Mouse (Mus musculus) ovary, adult 18-20 months (tissue): Measurements from ENCODE around the gene Fgf15.

Source experiments
- DNase-seq: peaks from one replicate; pipeline ENCODE4 v3.0.0; 2022; ENCODE audit warnings: low spot score, mixed read lengths

Gene Fgf15

DNA sequence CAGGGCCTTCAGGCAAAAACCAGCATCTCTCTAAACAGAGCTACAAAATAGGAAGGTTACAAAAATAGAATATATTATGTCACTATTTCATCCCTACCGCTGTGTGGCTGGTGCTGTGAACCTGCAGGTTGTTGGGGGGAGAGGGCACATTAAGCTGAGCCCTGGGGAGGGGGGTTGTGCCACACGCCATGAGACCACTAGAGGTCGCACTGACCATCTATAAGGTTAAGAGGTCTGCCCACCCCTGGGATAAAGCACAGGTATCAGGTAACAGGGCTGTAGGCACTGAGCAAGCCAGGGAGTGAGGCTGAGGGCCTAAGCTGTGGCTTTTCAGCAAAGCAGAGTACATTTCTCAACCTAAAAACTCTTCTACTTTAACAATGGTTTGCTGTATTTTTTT lies 35.4 kb downstream of the Fgf15 start:
- DNase-seq = no peak

DNA sequence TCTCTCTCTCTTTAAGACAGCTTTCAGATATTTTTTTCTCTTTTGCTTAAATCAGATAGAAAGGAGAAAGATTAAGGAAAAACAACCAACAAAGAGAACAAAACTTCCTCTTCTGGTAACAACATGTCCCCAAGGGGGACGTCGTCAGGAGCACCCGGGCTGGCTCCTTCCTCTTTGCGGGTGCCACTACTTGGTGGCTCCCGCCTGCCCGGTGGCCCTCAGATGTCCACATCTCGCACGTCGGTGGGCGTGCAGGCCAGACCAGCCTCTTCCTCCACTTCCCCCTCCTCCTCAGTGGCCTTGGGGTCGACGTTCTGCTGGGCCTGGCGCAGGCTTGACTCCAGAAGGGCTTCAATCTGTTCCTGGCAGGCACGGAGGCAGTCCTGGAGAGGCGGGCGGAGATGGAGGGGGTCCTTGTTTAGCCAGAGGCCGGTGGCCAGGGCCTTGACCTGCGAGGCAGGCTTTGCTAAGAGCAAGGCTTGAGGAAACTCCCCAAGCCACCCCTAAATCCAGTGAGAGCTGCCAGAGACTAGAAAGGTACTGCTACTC lies 36.1 kb downstream of the Fgf15 start:
- no peak for DNase-seq

DNA sequence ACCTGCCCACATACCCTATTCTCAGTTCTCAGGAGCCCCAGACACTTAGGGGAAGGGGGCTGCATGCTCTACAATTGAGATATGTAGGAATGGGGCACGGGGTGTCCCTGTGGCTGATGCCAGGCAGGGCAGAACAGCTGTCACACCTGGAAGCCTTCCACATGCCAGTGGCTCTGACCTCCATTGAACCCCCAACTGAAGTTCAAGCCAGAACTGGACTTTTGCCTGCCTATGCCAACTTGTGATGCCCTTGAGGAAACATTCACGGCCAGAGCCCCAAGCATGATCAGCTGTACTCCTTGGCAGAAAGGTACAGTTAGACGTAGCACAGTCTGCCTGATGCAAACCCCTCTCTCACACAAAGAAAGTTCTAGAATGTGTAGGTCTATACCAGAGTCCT lies 37.0 kb downstream of the Fgf15 start:
- DNase-seq = no peak

DNA sequence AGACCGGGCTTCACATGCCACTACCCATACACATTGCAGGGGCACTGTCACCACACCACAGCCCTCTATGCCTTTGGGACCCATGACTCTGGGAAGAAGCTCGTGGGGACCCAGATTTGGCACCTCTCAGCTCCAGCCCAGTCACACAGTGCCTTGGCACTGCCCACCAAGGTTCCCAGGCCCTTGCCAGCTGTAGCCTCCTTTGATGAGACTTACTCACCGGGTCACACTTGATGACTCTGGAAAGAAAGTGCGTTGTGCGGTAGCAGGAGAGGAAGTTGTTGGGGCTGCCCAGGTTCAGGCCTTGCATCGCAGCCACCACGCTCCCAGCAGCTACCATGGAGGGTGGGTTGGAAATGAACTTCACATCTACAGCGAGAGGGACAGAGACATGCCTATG lies 37.5 kb downstream of the Fgf15 start:
- DNase-seq = no peak

DNA sequence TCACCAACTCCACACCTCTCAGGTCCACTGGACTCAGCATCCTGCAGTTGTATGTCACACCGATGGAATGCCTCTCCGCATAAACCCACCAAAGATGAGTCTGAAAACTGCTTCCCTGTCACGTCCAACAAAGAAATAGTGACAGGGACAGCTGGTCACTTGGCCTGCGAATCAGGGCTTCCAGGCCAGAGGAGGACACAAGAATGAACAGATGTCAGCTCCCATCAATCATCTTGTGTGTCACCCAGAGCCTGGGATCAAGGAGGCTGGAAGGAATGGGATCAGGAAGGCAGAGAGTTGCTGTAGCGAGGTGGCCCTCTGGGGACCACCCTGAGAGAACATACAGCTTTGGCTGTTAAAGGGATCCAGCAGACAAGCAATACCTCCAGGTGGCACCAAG lies 38.6 kb downstream of the Fgf15 start:
- no peak for DNase-seq

DNA sequence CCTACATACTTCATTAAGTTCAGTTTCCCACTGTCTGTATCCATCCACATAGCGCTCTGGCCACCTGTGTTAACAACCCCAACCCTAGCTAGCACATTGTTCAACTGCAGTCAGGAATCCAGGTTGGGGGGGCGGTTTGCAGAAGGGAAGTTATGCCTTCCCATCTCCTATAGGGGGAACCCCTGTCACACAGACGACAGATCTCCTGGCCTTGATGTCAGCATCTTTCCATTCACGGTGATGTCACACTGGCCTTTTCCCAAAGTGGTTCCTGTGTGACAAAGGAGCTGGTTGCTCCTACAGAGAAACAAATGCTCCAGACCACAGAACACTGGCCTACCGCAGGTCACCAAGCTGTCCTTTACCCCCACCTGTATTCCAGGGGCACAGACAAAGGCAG lies 39.2 kb downstream of the Fgf15 start:
- DNase-seq = no peak

DNA sequence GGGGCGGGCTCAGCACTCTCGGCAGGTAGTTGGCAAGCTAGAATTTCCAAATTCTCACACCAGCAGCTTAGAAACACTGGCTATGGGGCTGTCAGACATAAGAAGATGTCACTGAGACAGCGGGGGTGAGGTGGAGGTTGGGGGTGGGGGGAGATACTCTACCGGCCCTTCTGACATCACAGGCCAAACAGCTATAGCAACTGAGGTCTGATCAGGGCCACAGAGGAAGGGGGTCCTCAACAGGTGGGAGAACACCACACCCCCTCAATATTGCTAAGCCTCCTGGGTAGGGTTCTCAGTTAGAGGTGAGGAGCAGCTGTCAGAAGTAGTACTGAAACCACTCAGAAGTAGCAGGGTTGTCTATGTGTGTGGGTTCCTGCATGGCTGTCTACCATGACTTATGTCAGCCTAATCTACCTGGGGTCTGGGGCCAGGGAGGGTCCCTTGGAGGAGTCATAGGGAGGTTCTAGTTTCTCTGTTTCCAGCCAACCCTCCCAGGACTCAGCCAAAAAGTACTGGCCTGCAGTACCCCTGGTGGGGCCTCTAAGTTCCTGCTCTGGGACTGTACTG lies 40.1 kb downstream of the Fgf15 start:
- DNase-seq = no peak

DNA sequence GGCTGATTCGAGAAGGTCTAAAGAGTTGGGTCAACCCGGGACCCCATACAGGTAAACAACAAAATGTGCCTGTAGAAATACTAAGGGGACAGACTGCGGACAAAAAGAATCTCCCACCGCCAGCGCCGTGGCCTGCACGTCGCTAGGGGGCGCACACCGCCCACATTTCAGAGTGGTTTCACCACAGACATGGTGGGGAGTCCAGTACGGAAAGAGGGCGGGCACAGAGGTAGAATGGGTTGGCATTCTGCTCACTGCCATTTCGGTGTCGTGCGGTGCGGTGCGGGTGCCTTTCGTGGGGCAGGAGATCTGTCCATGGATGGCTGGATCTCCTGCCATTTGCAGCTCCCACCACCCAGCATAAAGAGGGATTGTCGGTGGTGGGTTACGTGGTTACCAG lies 41.2 kb downstream of the Fgf15 start:
- peak; percentile 61 for DNase-seq

DNA sequence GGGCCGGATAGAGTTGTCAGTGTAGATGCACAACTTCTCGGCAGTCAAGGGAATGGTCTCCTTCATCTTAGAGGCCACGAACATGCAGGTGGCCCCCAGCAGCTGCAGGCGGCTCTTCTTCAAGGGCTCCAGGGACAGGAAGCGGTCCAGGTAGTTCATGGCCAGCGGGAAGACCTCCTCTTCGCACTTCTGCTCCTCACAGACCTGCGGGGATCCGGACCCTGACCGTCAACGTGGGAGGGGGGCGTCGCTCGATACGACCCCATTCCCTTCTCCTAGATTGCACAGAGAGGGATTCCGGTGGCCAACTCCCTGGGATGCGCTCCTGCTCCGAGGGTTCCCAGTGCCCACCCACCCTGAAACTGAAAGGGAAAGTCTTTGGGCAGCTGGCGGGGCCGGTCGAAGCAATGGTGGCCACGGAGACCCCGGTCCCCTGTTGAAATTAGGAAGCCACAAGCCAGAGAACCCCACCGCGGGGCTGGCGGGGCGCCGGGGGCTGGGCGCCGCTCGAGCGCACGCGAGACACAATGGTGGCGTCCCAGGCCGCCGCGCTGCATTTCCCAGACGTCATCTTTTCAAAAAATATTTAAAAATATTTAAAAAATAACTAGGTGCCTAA lies 41.7 kb downstream of the Fgf15 start:
- no peak for DNase-seq

DNA sequence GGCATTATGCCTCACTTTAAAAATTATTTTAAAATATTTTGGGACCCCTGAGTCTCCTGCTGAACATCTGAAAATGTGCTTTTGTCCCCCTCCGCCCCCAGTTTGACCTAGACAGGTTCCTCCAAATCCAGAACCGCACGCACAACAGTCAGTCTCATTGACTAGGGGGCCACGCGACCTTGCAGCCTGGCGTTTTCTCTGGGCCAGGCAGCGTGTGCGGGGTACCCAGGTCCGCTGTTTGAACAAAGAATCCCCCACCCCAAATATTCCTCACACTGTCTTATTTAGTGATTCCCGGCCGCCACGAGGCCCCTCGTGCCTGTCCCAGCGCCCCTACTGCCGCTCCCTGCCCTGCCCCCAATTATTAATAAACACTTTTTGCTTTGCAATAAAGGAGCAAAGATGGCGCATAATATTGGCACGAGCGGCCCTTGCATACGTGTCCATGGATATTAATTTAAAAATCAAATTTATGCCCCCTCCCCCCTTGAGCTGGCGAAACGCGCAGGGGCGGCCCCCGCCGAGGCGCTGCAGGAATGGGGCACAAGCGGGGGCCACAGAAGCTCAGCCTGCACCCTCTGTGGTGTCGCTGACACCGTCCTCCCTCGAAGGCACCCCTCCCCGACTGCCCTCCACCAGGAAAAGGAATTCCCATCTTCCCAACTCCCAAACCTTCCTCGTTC lies 42.5 kb downstream of the Fgf15 start:
- no peak for DNase-seq

DNA sequence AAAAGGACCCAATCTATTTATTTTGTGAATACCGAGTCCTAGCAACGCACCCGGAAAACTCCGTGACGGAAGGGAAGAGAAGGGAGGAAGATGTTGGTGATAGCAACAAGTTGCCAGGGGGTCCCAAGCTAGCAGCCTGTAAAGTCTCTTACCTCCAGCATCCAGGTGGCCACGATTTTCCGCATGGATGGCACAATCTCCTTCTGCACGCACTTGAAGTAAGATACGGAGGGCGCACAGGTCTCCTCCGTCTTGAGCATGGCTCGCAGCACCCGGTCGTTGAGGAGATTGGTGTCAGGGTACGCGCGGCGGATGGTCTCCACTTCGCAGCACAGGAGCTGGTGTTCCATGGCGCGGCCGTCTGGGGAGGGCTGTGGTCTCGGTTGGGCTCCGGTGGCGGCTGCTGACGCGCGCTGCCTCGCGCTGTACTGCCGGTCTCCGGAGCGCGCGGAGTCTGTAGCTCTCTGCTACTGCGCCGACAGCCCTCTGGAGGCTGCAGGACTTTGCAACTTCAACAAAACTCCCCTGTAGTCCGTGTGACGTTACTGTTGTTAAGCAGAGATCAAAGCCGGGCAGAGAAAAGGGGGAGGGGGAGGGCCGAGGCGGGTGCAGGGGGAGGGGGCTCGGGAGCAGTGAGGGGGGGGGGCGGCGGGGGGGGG lies 43.1 kb downstream of the Fgf15 start, which contains the start of gene Ccnd1:
Gene Ccnd1, minus strand, starts transcription at position 582 of the 659 bp plus-strand sequence.
- no peak for DNase-seq

DNA sequence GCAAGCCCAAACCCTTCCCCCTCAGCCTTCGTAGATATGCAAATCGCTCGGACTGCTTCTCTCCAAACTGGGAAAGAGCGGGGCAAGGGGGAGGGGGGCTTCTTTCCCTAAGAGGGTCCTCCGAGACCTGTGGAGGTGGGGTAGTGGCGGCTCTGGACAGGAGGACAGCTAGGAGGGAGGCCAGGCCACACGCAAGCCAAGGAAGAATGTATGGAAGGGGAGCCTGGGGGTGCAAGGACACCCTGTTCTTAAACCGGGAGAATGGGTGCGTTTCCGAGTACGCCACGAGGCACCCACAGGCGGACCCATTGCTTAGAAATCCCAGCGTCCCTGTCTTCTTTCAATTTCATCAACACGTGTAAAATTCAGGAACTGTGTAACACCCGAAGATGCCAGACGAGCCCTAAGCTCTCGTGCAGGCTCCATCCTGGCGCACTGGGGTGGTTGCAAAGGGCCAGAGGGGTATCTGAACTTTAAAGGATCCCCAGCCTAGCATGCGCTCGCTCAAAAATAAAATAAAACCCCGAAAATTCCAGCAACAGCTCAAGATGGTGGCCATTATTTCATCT lies 43.8 kb downstream of the Fgf15 start:
- DNase-seq = no peak

DNA sequence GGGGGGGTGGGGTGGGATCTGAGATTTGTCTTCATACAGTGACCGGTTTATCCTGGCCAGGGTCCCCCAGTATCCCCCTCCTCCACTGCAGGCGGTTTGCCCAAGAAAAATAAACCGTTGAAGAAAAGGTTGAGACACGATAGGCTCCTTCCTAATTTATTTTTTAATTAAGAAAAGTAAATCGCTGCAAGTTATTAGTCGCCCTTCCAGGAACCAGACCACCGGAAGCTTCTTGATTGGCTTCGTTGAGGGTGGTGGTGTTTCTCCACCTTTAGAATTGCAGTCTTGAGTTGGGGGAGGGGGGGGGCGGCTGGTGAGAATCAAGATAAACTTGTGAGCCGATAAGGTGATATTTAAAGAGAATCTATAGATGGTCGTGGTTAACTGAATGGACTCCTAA lies 44.3 kb downstream of the Fgf15 start:
- DNase-seq = no peak

DNA sequence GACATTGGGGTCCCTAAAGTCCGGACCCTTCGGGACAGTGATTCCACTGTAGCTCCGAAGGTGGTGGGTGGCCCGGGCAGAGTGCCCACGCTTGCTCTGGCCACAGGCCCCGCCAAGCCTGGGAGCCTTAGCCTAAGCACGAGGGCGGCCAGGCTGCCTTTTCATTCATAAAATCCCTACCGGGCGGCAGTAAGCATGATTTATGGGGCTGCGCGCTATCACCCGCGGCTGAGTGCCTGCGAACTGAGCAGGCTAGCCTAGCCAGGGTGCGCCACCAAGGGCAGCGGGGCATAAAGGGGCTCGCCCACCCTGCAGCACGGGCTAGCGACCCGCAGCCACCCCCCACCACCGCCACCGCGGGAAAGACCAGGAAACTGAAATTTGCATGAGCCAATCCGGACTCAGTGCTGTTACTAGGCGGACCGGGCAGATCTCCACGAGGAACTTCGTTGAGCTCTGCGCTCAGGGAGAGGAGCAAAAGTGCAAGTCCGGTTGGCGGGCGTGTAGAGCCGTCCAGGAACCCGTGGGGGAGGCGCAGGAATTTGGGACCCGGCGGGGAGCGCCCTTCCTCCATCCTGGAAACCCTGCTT lies 45.0 kb downstream of the Fgf15 start:
- peak; percentile 75 for DNase-seq

DNA sequence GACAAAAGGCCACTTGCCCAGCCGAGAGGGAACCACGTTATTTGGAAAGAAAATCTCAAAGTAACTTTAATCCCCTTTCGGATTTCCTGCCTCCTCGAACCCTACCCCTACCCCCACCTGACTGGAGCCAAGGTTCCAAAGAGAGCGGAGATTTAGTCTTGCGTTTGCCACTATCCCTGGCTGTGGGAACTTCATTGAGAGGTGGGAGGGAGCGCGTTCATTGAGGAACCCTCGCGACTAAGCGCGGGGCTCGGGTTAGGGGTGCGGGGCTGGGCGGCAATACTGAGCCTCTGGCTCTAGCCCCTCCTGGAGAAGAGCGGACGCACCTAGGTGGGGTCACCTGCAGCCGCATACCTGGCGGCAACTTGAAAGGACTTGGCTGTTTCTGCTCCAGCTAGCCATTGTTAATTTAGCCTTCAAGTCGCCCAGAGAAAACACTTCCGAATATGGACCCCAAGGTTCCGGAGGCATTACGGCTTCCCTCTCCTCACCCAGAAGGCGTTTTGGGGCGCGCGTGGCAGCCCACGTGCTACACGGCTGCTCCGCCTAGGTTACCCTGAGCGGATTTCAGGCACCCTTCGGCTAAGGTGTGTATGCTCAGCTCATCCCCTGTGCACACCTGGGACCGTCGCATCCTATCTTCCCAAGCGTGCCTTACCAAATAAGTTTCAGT lies 45.9 kb downstream of the Fgf15 start:
- DNase-seq = no peak

DNA sequence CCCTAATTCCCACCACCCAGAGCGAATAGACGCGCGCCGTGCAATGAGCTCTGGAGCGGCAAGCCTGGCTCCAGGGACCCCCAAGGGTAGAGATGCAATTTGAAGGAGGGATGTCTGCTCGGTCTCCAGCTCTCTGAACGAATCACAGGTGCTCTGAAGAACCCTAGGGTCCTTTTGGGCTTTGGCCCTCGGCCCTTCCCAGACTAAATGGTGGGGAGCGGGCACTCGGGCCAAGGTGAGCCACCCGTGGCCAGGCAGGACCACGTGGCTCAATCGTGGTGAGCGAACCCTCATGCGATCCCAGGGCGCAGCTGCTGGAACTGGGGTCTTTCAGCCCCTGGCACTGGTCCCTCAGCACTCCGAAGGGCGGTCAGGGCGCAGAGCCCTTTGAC lies 46.4 kb downstream of the Fgf15 start:
- DNase-seq = no peak

DNA sequence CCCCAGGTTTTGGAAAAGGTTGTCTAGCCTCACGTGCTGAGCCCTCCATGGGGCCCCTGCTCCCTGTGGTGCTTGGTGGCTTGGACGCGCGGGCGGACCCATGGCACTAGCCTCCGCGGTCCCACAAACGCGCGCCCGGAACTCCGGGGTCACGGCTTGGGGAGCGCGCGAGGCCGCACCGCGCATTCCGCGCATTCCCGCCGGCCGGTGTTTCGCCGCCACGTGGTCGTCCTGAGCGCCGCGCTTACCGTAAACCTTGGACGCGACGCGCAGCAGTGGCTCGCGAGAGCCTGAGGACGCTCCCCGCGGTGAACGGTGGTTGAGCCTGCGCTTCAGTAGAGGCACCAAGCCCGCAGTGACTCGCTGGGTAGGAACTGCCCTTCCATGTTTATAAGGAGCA lies 46.9 kb downstream of the Fgf15 start:
- DNase-seq = peak; percentile 29
